Mouse (Mus musculus) thymus, postnatal 0 days (tissue): ENCODE data around the gene Pim3. TPM values are rescaled to one million over a fixed set of nuclear protein-coding genes. Genes with fewer than 3 reads are reported as not detected.

Experiments used
- DNase-seq: peaks from one replicate; pipeline ENCODE4 v3.0.0-alpha.2; 2015; ENCODE audit warnings: low spot score
- polyA plus RNA-seq: library from polyadenylated mRNA; unstranded; fragments of >200 nt; fragmentation: Nextera tagmentation; extraction: Ambion mirVana; gene quantifications from 2 replicates; pipeline ENCODE4 v1.2.1, GENCODE M21; 2015

Pim3 gene
- polyA plus RNA-seq, 1 experiment from 2014 or later: 40.2 TPM

- peak; percentile 24 for DNase-seq
These were observed 24.6 kb upstream of the Pim3 start for GRCm38 (mm10) chr15:88837199-88837932.

- no peak for DNase-seq
These were observed 24.0 kb upstream of the Pim3 start for GRCm38 (mm10) chr15:88837977-88838376.

GRCm38 (mm10) chr15:88839271-88839670 is 22.7 kb upstream of the Pim3 start:
- DNase-seq: no peak

GRCm38 (mm10) chr15:88840126-88840525 is 21.9 kb upstream of the Pim3 start:
- DNase-seq: no peak

- no peak for DNase-seq
These were observed 20.8 kb upstream of the Pim3 start for GRCm38 (mm10) chr15:88841160-88841559.

- no peak for DNase-seq
These were observed 20.2 kb upstream of the Pim3 start for GRCm38 (mm10) chr15:88841580-88842299.

- DNase-seq: no peak
These were observed 19.7 kb upstream of the Pim3 start for GRCm38 (mm10) chr15:88842300-88842673.

GRCm38 (mm10) chr15:88843486-88844097 is 18.4 kb upstream of the Pim3 start:
- DNase-seq: peak; percentile 49

- no peak for DNase-seq
These were observed 17.0 kb upstream of the Pim3 start for GRCm38 (mm10) chr15:88844966-88845365.

GRCm38 (mm10) chr15:88848661-88849060 is 13.3 kb upstream of the Pim3 start:
- no peak for DNase-seq

- no peak for DNase-seq
These were observed 12.4 kb upstream of the Pim3 start for GRCm38 (mm10) chr15:88849621-88850020.

GRCm38 (mm10) chr15:88850146-88850826 is 11.7 kb upstream of the Pim3 start:
- no peak for DNase-seq

- DNase-seq: no peak
These were observed 10.9 kb upstream of the Pim3 start for GRCm38 (mm10) chr15:88851076-88851475.

GRCm38 (mm10) chr15:88851507-88852149 is 10.4 kb upstream of the Pim3 start:
- no peak for DNase-seq

- DNase-seq: no peak
These were observed 8.9 kb upstream of the Pim3 start for GRCm38 (mm10) chr15:88853106-88853505.

- DNase-seq: no peak
These were observed 7.6 kb upstream of the Pim3 start for GRCm38 (mm10) chr15:88854119-88854968.

- DNase-seq: no peak
These were observed 6.8 kb upstream of the Pim3 start for GRCm38 (mm10) chr15:88854969-88855830.

GRCm38 (mm10) chr15:88855896-88856417 is 6.0 kb upstream of the Pim3 start:
- no peak for DNase-seq

GRCm38 (mm10) chr15:88856613-88857012 is 5.4 kb upstream of the Pim3 start:
- no peak for DNase-seq
